Mouse (Mus musculus): ENCODE data around the gene Serpina1e. TPM values are rescaled to one million over a fixed set of nuclear protein-coding genes. Genes with fewer than 3 reads are reported as not detected.
A peak's percentile ranks its signal among the peaks of the same experiment; 100 is the strongest.

Serpina1e gene
- polyA plus RNA-seq, 1 experiment from 2014 or later = 1.0 TPM

- H3K4me3 ChIP-seq (replicated peaks; ENCODE audit: low read depth, low read length) = no peak overlapping the region
- no peak for ATAC-seq (replicated peaks; ENCODE audit: low FRiP score, low read depth)
- no peaks in the 10 kb centered on the region for H3K4me1 ChIP-seq (replicated peaks; ENCODE audit: insufficient read depth, low read length)
- no peak overlapping the region for H3K4me2 ChIP-seq (ENCODE audit: low read length)
- no peak overlapping the region for H3K27ac ChIP-seq
- no peaks in the 10 kb centered on the region for H3K36me3 ChIP-seq (ENCODE audit: insufficient read depth, low read length)
- no peaks in the 10 kb centered on the region for H3K27me3 ChIP-seq (ENCODE audit: insufficient read depth, low read length)
- WGBS = 55% methylated on average over 5 of the region's 5 CpGs
- no peak for DNase-seq (ENCODE audit: low spot score)
- H3K9me3 ChIP-seq (replicated peaks; ENCODE audit: low read length) = no peaks in the 10 kb centered on the region
- no peak overlapping the region for H3K9ac ChIP-seq (ENCODE audit: low read depth, low read length)
- no peak for TF ChIP-seq CTCF (IDR thresholded peaks at IDR 0.05; ENCODE audit: low read depth)
Measured at GRCm38 (mm10) chr12:103985868-103986267, 27.1 kb upstream of the Serpina1e start.

GRCm38 (mm10) chr12:103984935-103985334 lies 26.2 kb upstream of the Serpina1e start:
- H3K27me3 ChIP-seq (ENCODE audit: insufficient read depth, low read length) = no peaks in the 10 kb centered on the region
- DNase-seq (ENCODE audit: low spot score) (peak; percentile 56), ATAC-seq (replicated peaks; ENCODE audit: low FRiP score, low read depth) (no peak)
- H3K9ac ChIP-seq (ENCODE audit: low read depth, low read length) = no peak overlapping the region
- H3K4me1 ChIP-seq (replicated peaks; ENCODE audit: insufficient read depth, low read length) = no peaks in the 10 kb centered on the region
- no peaks in the 10 kb centered on the region for H3K36me3 ChIP-seq (ENCODE audit: insufficient read depth, low read length)
- TF ChIP-seq CTCF (IDR thresholded peaks at IDR 0.05; ENCODE audit: low read depth) = peak; percentile 72
- no peak overlapping the region for H3K27ac ChIP-seq
- no peak overlapping the region for H3K4me2 ChIP-seq (ENCODE audit: low read length)
- no peaks in the 10 kb centered on the region for H3K9me3 ChIP-seq (replicated peaks; ENCODE audit: low read length)
- WGBS = 55% methylated on average over 4 of the region's 4 CpGs
- H3K4me3 ChIP-seq (replicated peaks; ENCODE audit: low read depth, low read length) = no peak overlapping the region

- Histone ChIP-seq H3K9ac (ENCODE audit: low read depth, low read length) (no peak overlapping the region), H3K36me3 (ENCODE audit: insufficient read depth, low read length) (no peaks in the 10 kb centered on the region), H3K4me3 (replicated peaks; ENCODE audit: low read depth, low read length) (no peak overlapping the region), H3K4me1 (replicated peaks; ENCODE audit: insufficient read depth, low read length) (no peaks in the 10 kb centered on the region), H3K9me3 (replicated peaks; ENCODE audit: low read length) (no peaks in the 10 kb centered on the region), H3K27ac (no peak overlapping the region), H3K4me2 (ENCODE audit: low read length) (no peak overlapping the region), H3K27me3 (ENCODE audit: insufficient read depth, low read length) (no peaks in the 10 kb centered on the region)
- no peak for TF ChIP-seq CTCF (IDR thresholded peaks at IDR 0.05; ENCODE audit: low read depth)
- 73% methylated on average over 7 of the region's 7 CpGs for WGBS
- no peak for ATAC-seq (replicated peaks; ENCODE audit: low FRiP score, low read depth)
- DNase-seq (ENCODE audit: low spot score) = no peak
Measured at GRCm38 (mm10) chr12:103981646-103982360, 23.0 kb upstream of the Serpina1e start.

- H3K9me3 ChIP-seq (replicated peaks; ENCODE audit: low read length) = no peaks in the 10 kb centered on the region
- H3K9ac ChIP-seq (ENCODE audit: low read depth, low read length) = no peak overlapping the region
- TF ChIP-seq CTCF (IDR thresholded peaks at IDR 0.05; ENCODE audit: low read depth) = no peak
- DNase-seq (ENCODE audit: low spot score) (no peak), ATAC-seq (replicated peaks; ENCODE audit: low FRiP score, low read depth) (no peak)
- no peaks in the 10 kb centered on the region for H3K36me3 ChIP-seq (ENCODE audit: insufficient read depth, low read length)
- H3K4me1 ChIP-seq (replicated peaks; ENCODE audit: insufficient read depth, low read length) = no peaks in the 10 kb centered on the region
- H3K27me3 ChIP-seq (ENCODE audit: insufficient read depth, low read length) = no peaks in the 10 kb centered on the region
- H3K4me3 ChIP-seq (replicated peaks; ENCODE audit: low read depth, low read length) = no peak overlapping the region
- H3K27ac ChIP-seq = no peak overlapping the region
- WGBS = 68% methylated on average over 10 of the region's 10 CpGs
- no peak overlapping the region for H3K4me2 ChIP-seq (ENCODE audit: low read length)
Measured at GRCm38 (mm10) chr12:103978294-103978693, 19.5 kb upstream of the Serpina1e start.

- no peak overlapping the region for H3K27ac ChIP-seq
- H3K9me3 ChIP-seq (replicated peaks; ENCODE audit: low read length) = no peaks in the 10 kb centered on the region
- peak; percentile 74 for TF ChIP-seq CTCF (IDR thresholded peaks at IDR 0.05; ENCODE audit: low read depth)
- 32% methylated on average over 5 of the region's 5 CpGs for WGBS
- H3K4me3 ChIP-seq (replicated peaks; ENCODE audit: low read depth, low read length) = no peak overlapping the region
- H3K27me3 ChIP-seq (ENCODE audit: insufficient read depth, low read length) = no peaks in the 10 kb centered on the region
- no peak for ATAC-seq (replicated peaks; ENCODE audit: low FRiP score, low read depth)
- no peak overlapping the region for H3K4me2 ChIP-seq (ENCODE audit: low read length)
- no peaks in the 10 kb centered on the region for H3K4me1 ChIP-seq (replicated peaks; ENCODE audit: insufficient read depth, low read length)
- no peaks in the 10 kb centered on the region for H3K36me3 ChIP-seq (ENCODE audit: insufficient read depth, low read length)
- H3K9ac ChIP-seq (ENCODE audit: low read depth, low read length) = no peak overlapping the region
- DNase-seq (ENCODE audit: low spot score) = peak; percentile 45
Measured at GRCm38 (mm10) chr12:103977846-103978245, 19.1 kb upstream of the Serpina1e start.

- 67% methylated on average over 3 of the region's 3 CpGs for WGBS
- no peaks in the 10 kb centered on the region for H3K9me3 ChIP-seq (replicated peaks; ENCODE audit: low read length)
- DNase-seq (ENCODE audit: low spot score) = no peak
Measured at GRCm38 (mm10) chr12:103977060-103977459, 18.3 kb upstream of the Serpina1e start.

GRCm38 (mm10) chr12:103971080-103971479 lies 12.3 kb upstream of the Serpina1e start:
- ATAC-seq (replicated peaks; ENCODE audit: low FRiP score, low read depth) = no peak

More at GRCm38 (mm10) chr12:103977060-103977459, 18.3 kb upstream of the Serpina1e start:
- Histone ChIP-seq H3K9ac (ENCODE audit: low read depth, low read length) (no peak overlapping the region), H3K4me1 (replicated peaks; ENCODE audit: insufficient read depth, low read length) (no peaks in the 10 kb centered on the region), H3K36me3 (ENCODE audit: insufficient read depth, low read length) (no peaks in the 10 kb centered on the region), H3K4me2 (ENCODE audit: low read length) (no peak overlapping the region), H3K27ac (no peak overlapping the region), H3K27me3 (ENCODE audit: insufficient read depth, low read length) (no peaks in the 10 kb centered on the region), H3K4me3 (replicated peaks; ENCODE audit: low read depth, low read length) (no peak overlapping the region)
- no peak for TF ChIP-seq CTCF (IDR thresholded peaks at IDR 0.05; ENCODE audit: low read depth)
- no peak for ATAC-seq (replicated peaks; ENCODE audit: low FRiP score, low read depth)

More at GRCm38 (mm10) chr12:103971080-103971479, 12.3 kb upstream of the Serpina1e start:
- 90% methylated on average over 4 of the region's 4 CpGs for WGBS
- Histone ChIP-seq H3K4me2 (ENCODE audit: low read length) (no peak overlapping the region), H3K27ac (no peak overlapping the region), H3K36me3 (ENCODE audit: insufficient read depth, low read length) (no peaks in the 10 kb centered on the region), H3K9me3 (replicated peaks; ENCODE audit: low read length) (no peaks in the 10 kb centered on the region), H3K4me3 (replicated peaks; ENCODE audit: low read depth, low read length) (no peak overlapping the region), H3K27me3 (ENCODE audit: insufficient read depth, low read length) (no peaks in the 10 kb centered on the region), H3K9ac (ENCODE audit: low read depth, low read length) (no peak overlapping the region), H3K4me1 (replicated peaks; ENCODE audit: insufficient read depth, low read length) (no peaks in the 10 kb centered on the region)
- TF ChIP-seq CTCF (IDR thresholded peaks at IDR 0.05; ENCODE audit: low read depth) = no peak
- no peak for DNase-seq (ENCODE audit: low spot score)

Data from kidney, postnatal 0 days (tissue).